Mouse (Mus musculus): ENCODE measurements at regions not wholly inside any gene's neighbourhood (a gene's known extent, or its start where the extent isn't known, plus 50 kb on each side); places are given as distances from the start of the nearest gene placed in this dataset.

DNA sequence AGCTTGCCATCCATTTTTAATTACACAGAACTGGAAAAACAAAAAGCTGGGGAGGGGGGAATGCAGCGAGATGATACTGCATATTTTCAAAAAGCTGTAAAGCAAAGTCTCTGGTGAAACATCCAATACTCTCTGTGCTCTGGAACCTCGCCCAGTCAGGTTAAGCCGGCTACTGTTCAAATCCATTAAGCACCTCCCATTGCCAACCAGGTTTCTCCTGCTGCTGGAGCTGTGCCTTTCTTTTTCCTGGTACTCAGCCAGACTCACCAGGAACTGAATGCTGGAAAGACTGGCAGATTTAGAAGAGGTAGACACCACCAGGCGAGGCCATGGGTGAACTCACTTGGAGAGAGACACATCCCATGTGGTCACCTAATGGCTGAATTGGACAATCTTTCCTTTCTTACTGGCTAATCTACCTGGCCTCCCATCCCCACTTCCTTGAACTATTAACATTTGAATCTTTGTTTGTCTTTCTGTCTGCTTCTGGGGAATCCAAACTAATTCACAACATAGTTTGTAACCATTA, 1250.8 kb upstream of the Jmjd1c start:
- intact Hi-C loops (cut with DNase I): no loop called here
- DNase-seq (ENCODE audit: low spot score in 2 of 2): no peak

DNA sequence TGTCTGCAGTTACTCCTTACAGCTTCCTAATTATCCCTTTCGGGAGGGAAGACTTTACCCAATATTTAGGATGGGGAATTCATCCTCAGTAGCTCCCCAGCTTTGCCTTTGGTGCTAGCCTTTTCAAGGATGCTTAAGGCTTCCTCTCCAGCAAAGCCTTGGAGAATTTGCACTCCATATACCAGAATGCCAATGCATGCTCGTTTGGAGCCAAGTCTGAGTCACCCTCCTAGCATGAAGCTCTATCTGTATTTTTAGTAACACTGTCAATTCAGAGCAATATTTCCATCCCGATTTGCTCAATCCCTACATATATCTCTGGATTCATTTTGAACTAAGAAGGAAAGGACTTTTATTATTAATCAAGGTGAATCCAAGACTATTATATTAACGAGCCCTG, 1249.8 kb upstream of the Jmjd1c start:
- intact Hi-C loops (cut with DNase I): no loop called here
- peak; percentile 33 to 45 for DNase-seq (ENCODE audit: low spot score in 2 of 2)

DNA sequence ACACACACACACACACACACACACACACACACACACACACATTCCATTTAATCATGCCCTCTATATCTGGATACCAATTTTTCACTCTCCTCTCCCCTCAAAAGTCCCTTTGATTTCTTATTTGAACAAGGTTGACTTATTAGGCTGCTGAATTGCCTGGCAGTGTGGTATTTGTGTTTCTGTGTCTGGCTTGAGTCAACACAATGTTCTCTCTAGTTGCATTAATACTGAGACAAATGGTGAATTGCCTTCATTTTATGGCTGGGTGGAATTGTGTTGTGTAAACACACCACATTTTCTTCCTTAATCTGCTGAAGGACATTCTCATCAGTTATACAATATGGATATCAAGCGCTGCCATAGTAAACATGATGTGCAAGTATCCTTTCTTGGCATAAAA, 1248.3 kb upstream of the Jmjd1c start:
- no peak for DNase-seq (ENCODE audit: low spot score in 2 of 2)
- intact Hi-C loops (cut with DNase I): no loop called here

DNA sequence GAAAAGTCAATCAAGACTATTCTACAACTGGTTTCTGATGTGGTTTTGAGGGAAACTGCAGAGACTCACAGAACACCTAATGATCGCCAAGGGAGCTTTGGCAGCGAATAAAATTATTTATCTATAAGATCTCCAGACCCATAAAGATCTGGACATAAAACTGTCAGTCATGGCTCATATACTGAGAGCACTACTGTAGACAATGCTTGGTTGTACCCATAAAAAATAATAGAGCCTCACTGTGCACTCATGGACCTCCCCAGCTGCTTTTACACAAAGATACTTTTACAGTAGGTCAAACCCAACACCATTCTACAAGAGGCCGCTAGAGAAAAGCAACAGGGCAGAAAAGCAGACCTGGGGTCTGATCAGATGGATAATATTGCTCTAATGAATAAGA, 1206.0 kb upstream of the Jmjd1c start:
- no peak for DNase-seq (ENCODE audit: low spot score in 2 of 2)
- intact Hi-C loops (cut with DNase I): no loop called here

DNA sequence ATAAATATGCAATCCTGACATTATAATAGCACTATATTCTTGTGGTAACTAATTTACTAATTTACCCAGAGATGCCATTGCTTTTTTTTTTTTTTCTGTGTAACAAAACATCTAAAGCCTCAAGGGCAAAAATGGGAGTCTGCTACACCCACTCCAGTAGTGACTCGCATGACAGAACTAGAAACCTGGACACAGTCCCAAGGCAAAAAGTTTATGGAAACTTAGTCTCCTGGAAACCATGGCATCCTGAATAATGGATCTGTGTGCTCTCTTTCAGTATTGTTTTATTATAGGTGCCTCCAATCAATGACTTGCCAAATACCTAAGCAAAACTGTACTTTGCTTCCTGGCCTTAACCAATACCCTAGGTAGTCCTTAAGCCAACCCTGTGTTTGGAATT, 1188.4 kb upstream of the Jmjd1c start:
- intact Hi-C loops (cut with DNase I): no loop called here
- DNase-seq (ENCODE audit: low spot score in 2 of 2): no peak

DNA sequence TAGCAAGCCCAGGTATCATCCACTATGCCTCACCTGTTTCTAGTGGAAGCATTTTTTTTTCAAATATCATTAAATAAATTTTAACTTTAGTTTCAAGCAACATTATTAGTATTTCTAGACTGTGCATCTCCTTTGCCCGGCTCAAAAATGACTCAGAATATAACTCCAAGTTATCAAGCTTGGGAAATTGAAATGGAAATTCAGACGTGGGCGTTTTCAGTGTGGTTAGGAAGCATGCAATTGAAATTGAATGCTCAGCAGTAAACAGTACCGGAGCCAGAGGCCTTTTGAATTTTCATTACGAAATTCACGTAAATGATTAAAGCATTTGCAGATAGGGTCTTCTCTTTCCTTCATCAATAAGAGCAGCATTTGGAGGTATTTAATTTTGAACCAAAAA, 1183.4 kb upstream of the Jmjd1c start:
- DNase-seq (ENCODE audit: low spot score in 2 of 2): peak in 1 of 2 experiments; percentile 6
- intact Hi-C loops (cut with DNase I): no loop called here

DNA sequence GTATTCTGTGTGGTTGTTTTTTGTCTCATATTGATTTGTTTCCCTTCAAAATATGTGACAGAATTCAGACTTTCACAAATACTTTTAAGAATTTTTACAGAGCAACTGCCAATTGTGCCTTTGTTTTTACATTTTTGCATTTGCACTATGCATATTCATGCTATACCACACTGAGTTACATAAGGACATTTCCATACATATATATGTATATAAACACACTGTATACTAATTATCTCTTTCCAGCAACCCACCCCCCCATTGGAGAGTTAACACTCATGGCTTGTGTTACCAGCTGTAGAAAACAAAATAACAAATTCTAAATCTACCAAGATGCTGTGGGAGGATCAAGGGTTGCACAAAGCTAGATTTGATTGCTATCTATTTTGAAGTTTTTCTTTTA, 1163.8 kb upstream of the Jmjd1c start:
- intact Hi-C loops (cut with DNase I): no loop called here

DNA sequence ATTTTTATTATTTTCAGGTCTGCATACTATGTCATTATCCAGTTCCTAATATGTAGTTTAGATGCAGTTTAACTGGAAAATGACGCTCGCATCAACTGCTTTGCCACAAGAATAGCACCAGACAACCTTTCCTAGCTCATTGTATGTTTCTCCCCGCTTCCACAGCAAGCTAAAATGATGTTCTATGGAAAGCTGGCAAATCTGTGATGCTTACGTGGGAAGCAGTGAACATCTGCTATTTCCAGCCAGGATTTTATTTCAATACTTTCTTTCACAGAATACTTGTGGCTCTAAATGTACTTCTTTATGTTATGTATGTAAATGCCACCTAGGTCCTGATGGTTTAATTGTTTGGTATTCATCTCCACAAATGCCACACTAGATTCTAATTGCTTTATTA, 1147.3 kb upstream of the Jmjd1c start:
- intact Hi-C loops (cut with DNase I): no loop called here
- DNase-seq (ENCODE audit: low spot score in 2 of 2): peak; percentile 20 to 41

More for the DNA sequence above, 1163.8 kb upstream of the Jmjd1c start:
- peak in 1 of 2 experiments; percentile 16 for DNase-seq (ENCODE audit: low spot score in 2 of 2)

DNA sequence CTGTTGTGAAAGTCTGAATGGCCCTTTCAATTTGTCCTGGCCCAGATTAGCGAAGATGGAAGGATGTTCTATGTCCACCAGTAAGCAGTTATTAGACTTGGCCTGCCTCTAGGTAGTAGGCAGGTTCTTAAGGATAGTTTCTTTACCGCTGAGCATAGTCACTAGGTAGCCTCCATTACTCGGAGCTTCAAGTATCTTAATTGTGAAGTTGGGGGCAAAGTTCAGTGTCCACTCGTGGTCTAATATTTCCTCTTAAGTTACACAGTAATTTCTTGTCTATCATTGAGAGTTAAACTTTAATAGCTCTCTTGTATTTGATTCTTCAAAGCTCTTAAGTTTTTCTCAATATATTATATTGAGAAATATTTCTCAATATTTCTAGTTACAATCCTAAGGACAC, 1133.5 kb upstream of the Jmjd1c start:
- no peak for DNase-seq (ENCODE audit: low spot score in 2 of 2)
- intact Hi-C loops (cut with DNase I): no loop called here

DNA sequence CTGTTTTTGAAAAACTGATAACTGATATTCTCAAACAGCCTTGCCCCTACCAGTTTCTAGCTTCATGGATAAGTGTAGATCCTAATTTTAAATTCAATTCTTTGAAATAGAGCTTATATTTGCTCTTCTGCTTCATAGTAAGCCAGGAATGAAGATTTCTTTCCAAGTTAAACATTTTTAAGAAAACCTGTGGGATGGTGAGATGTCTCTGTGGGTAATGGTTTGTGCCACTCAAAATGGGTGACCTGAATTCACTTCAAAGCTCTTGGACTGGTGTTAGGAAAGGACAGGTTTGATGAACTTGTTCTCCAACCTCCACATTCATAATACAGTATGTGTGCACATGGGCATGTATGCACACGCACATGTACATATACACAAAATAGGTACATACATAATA, 1126.2 kb upstream of the Jmjd1c start:
- DNase-seq (ENCODE audit: low spot score in 2 of 2): peak in 1 of 2 experiments; percentile 5
- intact Hi-C loops (cut with DNase I): no loop called here
